Mouse (Mus musculus): ENCODE results near the gene Gm14418.

The Gm14418 gene

GRCm38 (mm10) chr2:177398096-177398495 lies at the start of gene Gm14418:
Gene Gm14418, minus strand, starts transcription at chr2:177398320.
- peak; percentile 78 for DNase-seq (ENCODE audit: extremely low read depth, insufficient read length, low spot score)
